Mouse (Mus musculus) layer of hippocampus, postnatal 14 days (tissue): ENCODE measurements around the gene Hoxc5. TPM values are rescaled to one million over a fixed set of nuclear protein-coding genes. Genes with fewer than 3 reads are reported as not detected.

ENCODE experiments used
- DNase-seq, 2 experiments: peaks; one replicate each; pipeline ENCODE4 v3.0.0; 2021 to 2022; ENCODE audit warnings: low spot score in 2 of 2, mixed read lengths in 1 of 2
- total RNA-seq, 2 experiments: library from RNA; stranded (reverse); gene quantifications; 2 replicates each; pipeline ENCODE4 v1.2.3; 2021

Gene Hoxc5
- total RNA-seq, 2 experiments from 2014 or later, result not detected

DNA sequence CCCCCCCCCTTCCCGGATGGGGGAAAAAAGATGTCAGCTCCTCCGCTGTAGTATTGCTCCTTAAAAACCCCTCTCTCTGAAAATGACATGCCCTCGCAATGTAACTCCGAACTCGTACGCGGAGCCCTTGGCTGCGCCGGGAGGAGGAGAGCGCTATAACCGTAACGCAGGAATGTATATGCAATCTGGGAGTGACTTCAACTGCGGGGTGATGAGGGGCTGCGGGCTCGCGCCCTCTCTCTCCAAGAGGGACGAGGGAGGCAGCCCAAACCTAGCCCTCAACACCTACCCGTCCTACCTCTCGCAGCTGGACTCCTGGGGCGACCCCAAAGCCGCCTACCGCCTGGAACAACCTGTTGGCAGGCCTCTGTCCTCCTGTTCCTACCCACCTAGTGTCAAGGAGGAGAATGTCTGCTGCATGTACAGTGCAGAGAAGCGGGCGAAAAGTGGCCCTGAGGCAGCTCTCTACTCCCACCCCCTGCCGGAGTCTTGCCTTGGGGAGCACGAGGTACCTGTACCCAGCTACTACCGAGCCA lies 399 bp upstream of the Hoxc5 start, which contains the start of gene Hoxc10:
Gene Hoxc10 (plus strand): TSS at position 21 of the 536 bp plus-strand sequence.
- DNase-seq, result no peak

DNA sequence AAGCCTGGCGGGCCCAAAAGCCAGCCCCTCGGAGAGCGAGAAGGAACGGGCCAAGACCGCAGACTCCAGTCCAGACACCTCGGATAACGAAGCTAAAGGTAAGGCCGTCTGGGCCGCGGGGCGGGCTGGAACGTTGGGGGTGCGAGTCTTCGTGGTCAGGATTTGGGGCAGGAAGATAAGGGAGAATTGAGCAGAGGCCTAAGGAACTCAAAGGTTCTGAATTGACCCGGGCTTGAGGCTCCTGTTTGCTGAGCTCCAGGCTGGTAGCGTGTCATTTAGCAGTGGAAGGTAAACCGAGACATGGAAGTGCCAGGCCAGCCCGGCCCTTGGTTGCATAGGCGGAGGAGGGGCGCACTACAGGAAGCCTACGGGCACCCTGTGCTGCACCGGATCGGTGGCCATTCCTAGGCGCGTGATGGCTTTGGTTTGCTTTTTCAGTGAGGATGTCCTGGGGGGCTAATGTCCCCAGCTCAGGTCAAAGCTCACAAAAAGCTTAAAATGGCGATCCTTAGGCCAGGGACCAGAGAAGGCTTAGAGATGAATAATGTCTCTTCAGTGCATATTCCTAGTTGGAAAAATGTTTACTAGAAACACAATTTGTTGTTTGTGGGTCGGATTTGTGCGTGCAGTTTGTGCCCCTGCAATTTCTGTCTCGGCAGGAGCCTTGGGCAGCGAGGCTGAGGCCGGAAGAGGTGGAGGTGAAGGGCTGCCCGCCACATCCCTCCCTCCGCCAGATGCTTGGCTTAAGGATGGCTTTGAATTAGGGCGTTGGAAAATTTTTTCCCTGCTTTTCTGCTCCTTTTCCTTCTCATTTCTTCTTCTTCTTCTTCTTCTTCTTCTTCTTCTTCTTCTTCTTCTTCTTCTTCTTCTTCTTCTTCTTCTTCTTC lies 511 bp downstream of the Hoxc5 start:
- DNase-seq, result no peak

- DNase-seq, result no peak
Observed at GRCm38 (mm10) chr15:102969296-102969695, 2.1 kb downstream of the Hoxc5 start.

DNA sequence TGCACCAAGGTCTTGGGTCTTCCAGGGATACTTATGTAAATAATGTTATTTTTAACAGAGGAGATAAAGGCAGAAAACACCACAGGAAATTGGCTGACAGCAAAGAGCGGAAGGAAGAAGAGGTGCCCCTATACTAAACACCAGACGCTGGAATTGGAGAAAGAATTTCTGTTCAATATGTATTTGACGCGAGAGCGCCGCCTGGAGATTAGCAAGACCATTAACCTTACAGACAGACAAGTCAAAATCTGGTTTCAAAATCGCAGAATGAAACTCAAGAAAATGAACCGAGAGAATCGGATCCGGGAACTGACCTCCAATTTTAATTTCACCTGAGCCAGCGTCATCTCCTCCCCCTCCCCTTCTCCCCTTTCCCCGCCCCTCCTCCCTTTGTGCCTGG lies 3.5 kb downstream of the Hoxc5 start:
- peak in 1 of 2 experiments; percentile 26 for DNase-seq

DNA sequence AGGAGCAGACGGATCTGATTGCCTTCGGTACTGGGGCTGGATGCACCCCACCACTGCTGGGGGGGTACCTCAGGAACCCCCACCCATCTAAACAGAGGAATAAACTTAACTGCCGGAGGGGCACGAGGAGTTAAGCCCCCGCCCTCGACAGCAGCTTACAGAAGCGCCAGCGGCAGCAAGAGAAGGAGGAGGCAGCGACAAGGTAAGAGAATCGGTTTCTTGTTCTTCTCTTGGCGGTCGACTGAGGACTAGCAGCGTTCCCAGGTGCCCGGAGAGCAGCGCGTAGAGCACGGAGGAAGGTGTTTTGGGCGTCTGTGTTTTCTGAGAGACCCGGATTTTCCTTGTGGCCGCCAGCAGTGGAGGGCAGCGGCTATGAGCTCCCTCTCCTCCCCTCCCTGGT lies 5.0 kb downstream of the Hoxc5 start:
- no peak for DNase-seq

DNA sequence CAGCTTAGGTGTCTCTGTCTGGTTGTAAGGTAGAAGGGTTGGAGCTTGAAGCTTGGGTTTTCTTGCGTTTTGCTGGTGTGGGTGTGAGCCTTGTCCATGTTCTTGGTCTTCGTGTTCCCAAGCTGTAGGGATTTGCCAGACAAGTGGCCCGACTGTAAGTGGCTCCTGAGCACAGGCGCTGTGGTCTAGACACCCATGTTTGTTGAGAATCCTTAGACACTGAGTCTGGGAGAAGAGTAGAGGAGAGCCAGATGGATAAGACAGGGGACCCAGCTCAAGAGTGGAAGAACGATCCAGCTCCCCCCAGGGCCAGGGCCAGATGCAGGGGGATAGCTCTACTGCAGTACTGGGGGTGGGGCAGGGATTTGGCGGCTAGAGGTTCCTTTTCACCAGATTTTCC lies 5.5 kb downstream of the Hoxc5 start:
- DNase-seq, result no peak

DNA sequence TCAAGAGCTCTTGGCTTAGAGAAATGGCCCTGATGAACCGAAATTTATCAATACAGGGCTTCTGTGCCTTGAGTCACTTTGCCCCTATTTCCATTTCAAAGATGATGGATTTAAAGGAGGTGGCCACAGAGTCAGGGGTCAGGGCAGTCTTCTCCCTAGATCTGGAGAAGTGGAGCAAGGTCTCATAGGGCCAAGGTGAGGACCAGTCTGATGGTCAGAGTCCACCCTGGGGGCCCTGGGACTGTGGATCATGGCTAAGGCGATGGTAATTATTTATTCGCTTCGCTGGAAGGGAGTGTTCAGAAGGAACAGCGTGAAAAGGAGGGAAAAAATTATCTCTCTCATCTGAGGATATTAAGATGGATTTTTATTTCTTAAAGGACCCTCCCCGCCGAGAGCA lies 7.8 kb downstream of the Hoxc5 start:
- DNase-seq, result no peak

DNA sequence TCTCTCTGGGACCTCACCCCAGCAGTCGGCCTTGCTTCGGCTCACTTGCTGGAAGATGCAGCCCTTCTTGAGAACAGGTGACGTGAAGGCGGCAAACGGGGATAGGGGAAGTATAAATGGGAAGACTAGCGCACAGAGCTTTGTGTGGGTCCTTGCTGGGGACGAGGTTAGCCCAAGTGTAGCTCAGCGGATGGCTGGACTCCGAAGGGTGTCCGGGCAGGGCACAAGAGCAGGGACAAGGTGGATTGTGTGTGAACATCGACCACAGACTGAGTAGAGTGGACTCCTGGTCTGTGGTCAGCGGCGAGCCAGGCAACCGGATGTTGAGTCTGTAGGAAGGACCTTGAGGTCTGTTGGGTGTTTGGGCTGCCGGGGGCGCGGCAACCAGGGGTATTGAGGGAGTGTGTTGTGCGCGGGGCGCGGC lies 8.5 kb downstream of the Hoxc5 start:
- DNase-seq, result no peak

- no peak for DNase-seq
Observed at GRCm38 (mm10) chr15:102976171-102976570, 8.9 kb downstream of the Hoxc5 start, which contains the start of gene Hoxc9. Gene Hoxc9, plus strand, starts transcription at chr15:102976439.

GRCm38 (mm10) chr15:102976631-102977422 lies 9.6 kb downstream of the Hoxc5 start:
- no peak for DNase-seq

DNA sequence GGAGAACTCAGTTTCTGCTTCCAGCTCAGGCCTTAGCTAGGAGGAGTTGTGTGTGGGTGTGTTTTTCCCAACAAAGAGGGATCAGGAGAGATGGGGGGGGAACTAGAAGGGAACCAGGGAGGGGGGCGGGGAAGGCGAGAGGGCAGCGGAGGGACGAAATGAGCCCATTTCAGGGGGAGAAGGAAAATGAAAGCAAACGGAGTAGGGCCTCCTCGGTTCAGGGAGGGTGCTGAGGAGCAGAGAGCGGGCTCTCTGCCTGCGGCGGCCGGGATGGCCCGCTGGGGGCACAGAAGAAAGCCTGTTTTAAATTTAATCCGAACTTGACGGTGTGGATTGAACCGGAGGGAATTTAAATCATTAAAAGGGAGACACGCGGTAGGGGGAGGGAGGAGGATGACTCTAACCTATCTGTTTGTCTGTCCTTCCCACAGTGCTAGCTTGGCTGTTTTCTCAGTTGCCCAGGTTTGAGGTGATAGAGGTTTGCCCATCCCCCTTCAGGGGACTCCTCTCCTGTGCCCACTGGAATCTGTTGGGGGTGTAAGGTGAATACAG lies 10.3 kb downstream of the Hoxc5 start:
- no peak for DNase-seq

DNA sequence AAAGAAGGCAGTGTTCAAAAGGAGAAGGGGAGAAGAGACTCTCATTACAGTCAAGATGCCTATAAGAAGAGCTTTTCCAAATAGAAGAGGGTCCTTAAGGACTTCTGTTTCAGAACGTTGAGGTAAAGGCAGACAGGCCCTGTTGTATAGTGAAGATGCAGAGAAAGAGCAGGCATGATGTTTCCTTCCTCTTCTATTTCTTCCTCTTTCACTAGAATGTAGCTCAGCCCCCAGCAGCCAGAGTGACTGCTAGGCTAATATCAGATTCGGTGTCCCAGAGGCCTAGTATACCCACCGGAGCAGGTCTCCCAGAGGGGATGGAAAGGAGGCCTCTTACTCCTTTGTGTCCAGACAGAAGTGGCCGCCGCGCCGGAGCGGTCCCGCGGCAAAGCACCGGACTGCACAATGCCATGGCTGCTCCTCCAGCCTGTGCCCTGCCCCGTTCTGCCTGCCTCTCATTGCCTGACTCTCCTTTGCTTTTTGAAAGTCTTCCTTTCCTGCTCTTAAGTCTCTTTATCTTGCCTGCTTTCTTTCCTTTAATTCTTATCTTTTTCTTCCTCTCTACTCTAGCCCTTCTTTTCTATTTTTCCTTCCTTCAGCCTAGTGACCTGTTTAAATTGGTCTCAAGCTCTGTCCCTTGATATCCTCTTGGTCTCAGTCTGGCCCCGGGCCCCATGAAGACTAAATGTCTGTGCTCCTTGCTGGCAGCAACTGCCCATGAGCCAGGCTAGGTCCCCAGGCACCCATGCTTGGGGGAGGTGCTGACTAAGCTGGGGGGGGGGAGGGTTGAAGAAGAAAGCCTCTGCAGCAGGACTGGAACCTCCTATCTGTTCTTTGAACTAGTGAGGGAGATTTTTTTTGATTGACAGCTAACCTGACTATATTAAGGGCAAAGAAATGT lies 11.6 kb downstream of the Hoxc5 start:
- DNase-seq, result no peak

GRCm38 (mm10) chr15:102979936-102980335 lies 12.7 kb downstream of the Hoxc5 start:
- DNase-seq, result no peak

DNA sequence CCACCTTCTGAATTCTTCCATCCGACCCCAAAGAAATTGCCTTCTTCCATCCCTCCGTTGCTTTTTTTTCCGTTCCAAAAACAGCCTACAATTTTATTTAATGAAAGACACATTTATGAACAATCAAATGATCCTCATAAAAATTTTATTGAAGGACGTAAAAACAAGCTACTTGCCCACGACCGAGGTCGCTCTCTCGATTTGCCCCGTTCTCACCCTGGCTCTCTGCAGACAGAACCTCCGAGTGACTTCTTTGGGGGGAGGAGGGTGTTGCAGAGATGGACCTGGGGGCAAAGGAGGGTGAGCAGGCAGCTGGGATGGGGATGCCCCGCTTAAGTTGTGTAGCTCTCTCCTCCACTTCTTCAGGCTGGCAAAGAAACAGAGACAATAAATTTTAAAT lies 13.1 kb downstream of the Hoxc5 start:
- no peak for DNase-seq

GRCm38 (mm10) chr15:102980912-102981311 lies 13.7 kb downstream of the Hoxc5 start:
- no peak for DNase-seq

- DNase-seq, result no peak
Observed at GRCm38 (mm10) chr15:102981379-102982288, 14.4 kb downstream of the Hoxc5 start.

GRCm38 (mm10) chr15:102983716-102984115 lies 16.5 kb downstream of the Hoxc5 start:
- no peak for DNase-seq

DNA sequence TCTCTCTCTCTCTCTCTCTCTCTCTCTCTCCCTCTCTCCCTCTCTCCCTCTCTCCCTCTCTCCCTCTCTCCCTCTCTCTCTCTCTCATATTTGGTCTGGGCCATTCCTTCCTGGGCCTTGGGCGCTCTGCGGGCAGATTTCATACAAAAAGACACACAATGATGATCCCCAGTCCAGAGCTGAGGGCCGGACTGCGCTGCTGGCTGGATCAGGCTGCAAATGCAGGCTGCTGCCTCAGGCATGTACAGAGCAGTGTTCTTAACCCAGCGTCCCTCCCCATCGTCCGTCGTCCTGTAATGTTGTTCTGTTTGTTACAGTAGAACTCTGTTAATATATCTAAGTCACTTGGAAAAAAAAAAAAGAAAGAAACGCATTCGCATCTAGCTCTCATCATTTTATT lies 17.3 kb downstream of the Hoxc5 start:
- DNase-seq, result no peak

DNA sequence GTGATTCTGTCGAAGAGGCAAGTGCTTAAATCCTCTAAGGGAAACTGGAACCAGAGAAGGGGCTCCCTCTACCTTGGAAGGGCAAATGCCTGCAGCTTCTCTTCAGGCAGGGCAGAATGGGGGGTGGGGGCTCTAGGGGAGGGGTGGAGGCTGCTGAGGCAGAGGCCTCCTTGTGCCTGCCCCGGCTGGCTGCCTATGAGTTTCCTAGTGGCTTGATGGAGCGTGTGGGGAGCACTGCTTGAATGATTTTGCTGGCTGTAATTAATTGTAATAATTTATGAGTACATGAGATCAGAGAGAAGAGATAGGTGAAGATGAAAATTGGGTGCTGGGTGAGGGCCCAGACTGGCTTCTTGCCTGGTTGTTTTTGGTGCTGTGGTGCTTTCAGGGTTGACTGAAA lies 17.7 kb downstream of the Hoxc5 start:
- DNase-seq, result no peak
